Comparison of ENCODE assay signal across 9 mouse cellular contexts in genomic region chr3:88512896-88513545, GRCm38 (mm10). TPM values are rescaled to one million over a fixed set of nuclear protein-coding genes. Genes with fewer than 3 reads are reported as not detected.
DNase-seq lines count a peak whose midpoint lies in the region; ATAC-seq and TF ChIP-seq lines count a peak whose summit lies in the region.
"Had no signal": no experiment of that assay in that cellular context is flagged by ENCODE, and none has a peak within 500 bp of the region (broad histone marks: within the 10 kb centered on the region; RNA-seq: fewer than 3 reads in every experiment).

No protein-coding gene starts in this region.

- H3K27me3 ChIP-seq in lung, embryonic 14.5 days (ENCODE audit: insufficient read depth, low read length), result no peaks in the 10 kb centered on the region
- no peaks in the 10 kb centered on the region for H3K27me3 ChIP-seq in neural tube, embryonic 15.5 days (replicated peaks)

- H3K4me1 ChIP-seq in lung, embryonic 14.5 days (ENCODE audit: insufficient read depth), result peaks cover 28% of the 10 kb centered on the region
- peaks cover 41% of the 10 kb centered on the region for H3K4me1 ChIP-seq in lung, adult 2 months (ENCODE audit: control insufficient read depth, insufficient read depth, low read length)
- peaks cover 39% of the 10 kb centered on the region for H3K4me1 ChIP-seq in neural tube, embryonic 15.5 days

- H3K4me2 ChIP-seq in lung, embryonic 14.5 days, result 0 out of 2 replicates have a peak overlapping the region, but pooled peaks have one; percentile 7
- H3K4me2 ChIP-seq in neural tube, embryonic 15.5 days, result no peak overlapping the region

- no peak overlapping the region for H3K4me3 ChIP-seq in lung, embryonic 14.5 days (ENCODE audit: low read depth, low read length)
- H3K4me3 ChIP-seq in lung, adult 2 months (replicated peaks; ENCODE audit: extremely low read depth, low read depth, low read length), result no peak overlapping the region
- H3K4me3 ChIP-seq in neural tube, embryonic 15.5 days (replicated peaks), result no peak overlapping the region

- no peak for TF ChIP-seq POLR2A in lung, adult 2 months (IDR thresholded peaks at IDR 0.05; ENCODE audit: borderline replicate concordance, extremely low read depth, low read depth, low read length)
- no peak for TF ChIP-seq POLR2A in brain, embryonic 14.5 days (IDR thresholded peaks at IDR 0.05; ENCODE audit: borderline replicate concordance, extremely low read depth, insufficient read depth, insufficient read length, poor library complexity, severe bottlenecking)

- H3K36me3 ChIP-seq in lung, embryonic 14.5 days (ENCODE audit: insufficient read depth), result no peaks in the 10 kb centered on the region
- no peaks in the 10 kb centered on the region for H3K36me3 ChIP-seq in neural tube, embryonic 15.5 days

- WGBS in lung, embryonic 14.5 days, result 28% methylated on average over 15 of the region's 15 CpGs
- WGBS in lung, adult 2 months, result 15% methylated on average over 15 of the region's 15 CpGs
- WGBS in neural tube, embryonic 15.5 days, result 49% methylated on average over 15 of the region's 15 CpGs

- no peak for TF ChIP-seq CTCF in lung, embryonic 14.5 days (IDR thresholded peaks at IDR 0.05; ENCODE audit: low read depth)
- no peak for TF ChIP-seq CTCF in lung, adult 2 months (IDR thresholded peaks at IDR 0.05; ENCODE audit: insufficient read depth, low read length)
- TF ChIP-seq CTCF in brain, embryonic 14.5 days (IDR thresholded peaks at IDR 0.05; ENCODE audit: borderline replicate concordance, extremely low read depth, insufficient read depth, insufficient read length), result no peak

- H3K9ac ChIP-seq in lung, embryonic 14.5 days, result no peak overlapping the region
- no peak overlapping the region; the same call in 1 of the 2 replicates for H3K9ac ChIP-seq in neural tube, embryonic 15.5 days (replicated peaks)
- H3K9ac ChIP-seq: liver, embryonic 14.5 days had no signal

- no peak for ATAC-seq in lung, embryonic 14.5 days (ENCODE audit: insufficient read depth)
- no peak for ATAC-seq in neural tube, embryonic 15.5 days (ENCODE audit: low FRiP score)

- no peaks in the 10 kb centered on the region for H3K9me3 ChIP-seq in lung, embryonic 14.5 days (ENCODE audit: low read depth, low read length)
- no peaks in the 10 kb centered on the region for H3K9me3 ChIP-seq in neural tube, embryonic 15.5 days (replicated peaks)

- no peak for DNase-seq in lung, embryonic 14.5 days
- no peak for DNase-seq in lung, adult 2 months
- DNase-seq in brain, embryonic 14.5 days (ENCODE audit: low read depth), result peak; percentile 48
- peak; percentile 70 for DNase-seq in induced T-regulatory cell, adult 2 months (ENCODE audit: low read depth)
- DNase-seq in cerebellum, adult 11 months, result no peak
- DNase-seq in cerebellum, postnatal 4 days (ENCODE audit: low spot score in 2 of 2), result no peak
- DNase-seq: cerebellum, adult 11-12 months had no signal

- H3K27ac ChIP-seq in lung, embryonic 14.5 days (ENCODE audit: low read depth), result peak overlapping the region; percentile 31; the same call in 1 of the 2 replicates
- 0 out of 2 replicates have a peak overlapping the region, but pooled peaks have one; percentile 30 for H3K27ac ChIP-seq in neural tube, embryonic 15.5 days (replicated peaks)
- H3K27ac ChIP-seq: liver, embryonic 14.5 days had no signal

RNA-seq across cellular contexts. Expression of gene Lmna, which starts 3.3 kb away (rescaled TPM):
- 70.0 TPM in 2 replicates for polyA plus RNA-seq in lung, embryonic 14.5 days (2014; fragmentation: Nextera tagmentation; extraction: Ambion mirVana)
- polyA plus RNA-seq in lung, adult 2 months (2012; rRNA removed), result 257 and 302 TPM in 2 replicates
- 33.2 and 39.5 TPM in 2 replicates for polyA plus RNA-seq in brain, embryonic 14.5 days (2012; rRNA removed)
- polyA plus RNA-seq in neural tube, embryonic 15.5 days (2015; fragmentation: Nextera tagmentation; extraction: Ambion mirVana), result 70.3 and 78.7 TPM in 2 replicates

RNA-seq across cellular contexts. Expression of gene Mex3a, which starts 19.2 kb away (rescaled TPM):
- 25.0 and 25.4 TPM in 2 replicates for polyA plus RNA-seq in lung, embryonic 14.5 days (2014; fragmentation: Nextera tagmentation; extraction: Ambion mirVana)
- 0.53 and 0.84 TPM in 2 replicates for polyA plus RNA-seq in lung, adult 2 months (2012; rRNA removed)
- polyA plus RNA-seq in brain, embryonic 14.5 days (2012; rRNA removed), result 93.2 and 103 TPM in 2 replicates
- 18.6 and 19.2 TPM in 2 replicates for polyA plus RNA-seq in neural tube, embryonic 15.5 days (2015; fragmentation: Nextera tagmentation; extraction: Ambion mirVana)

RNA-seq across cellular contexts. Expression of gene Rab25, which starts 35.1 kb away (rescaled TPM):
- polyA plus RNA-seq in lung, embryonic 14.5 days (2014; fragmentation: Nextera tagmentation; extraction: Ambion mirVana), result 21.3 and 22.1 TPM in 2 replicates
- polyA plus RNA-seq in lung, adult 2 months (2012; rRNA removed), result 53.0 and 105 TPM in 2 replicates
- polyA plus RNA-seq in brain, embryonic 14.5 days (2012; rRNA removed), result 1.7 and 2.4 TPM in 2 replicates
- 0.29 and 4.1 TPM in 2 replicates for polyA plus RNA-seq in neural tube, embryonic 15.5 days (2015; fragmentation: Nextera tagmentation; extraction: Ambion mirVana)

RNA-seq across cellular contexts. Expression of gene Lamtor2, which starts 39.9 kb away (rescaled TPM):
- polyA plus RNA-seq in lung, embryonic 14.5 days (2014; fragmentation: Nextera tagmentation; extraction: Ambion mirVana), result 77.6 and 93.9 TPM in 2 replicates
- polyA plus RNA-seq in lung, adult 2 months (2012; rRNA removed), result 116 and 135 TPM in 2 replicates
- 121 and 122 TPM in 2 replicates for polyA plus RNA-seq in brain, embryonic 14.5 days (2012; rRNA removed)
- polyA plus RNA-seq in neural tube, embryonic 15.5 days (2015; fragmentation: Nextera tagmentation; extraction: Ambion mirVana), result 189 and 193 TPM in 2 replicates

RNA-seq across cellular contexts. Expression of gene Ubqln4, which starts 40.5 kb away (rescaled TPM):
- polyA plus RNA-seq in lung, embryonic 14.5 days (2014; fragmentation: Nextera tagmentation; extraction: Ambion mirVana), result 64.9 and 68.5 TPM in 2 replicates
- 47.0 and 52.6 TPM in 2 replicates for polyA plus RNA-seq in lung, adult 2 months (2012; rRNA removed)
- 108 and 113 TPM in 2 replicates for polyA plus RNA-seq in brain, embryonic 14.5 days (2012; rRNA removed)
- 39.2 and 40.1 TPM in 2 replicates for polyA plus RNA-seq in neural tube, embryonic 15.5 days (2015; fragmentation: Nextera tagmentation; extraction: Ambion mirVana)

Comparison
In these comparisons a context has a peak if more than half of its experiments do, and no peak if none do; other contexts are left out.
1. RNA of gene Mex3a, which starts 19.2 kb away (polyA plus RNA-seq): 93.2 to 103 TPM in brain, embryonic 14.5 days, 25.0 to 25.4 TPM in lung, embryonic 14.5 days and 18.6 to 19.2 TPM in neural tube, embryonic 15.5 days; 0.53 to 0.84 TPM in lung, adult 2 months; every median in the first group is over 10 times any median in the second.
2. DNase-seq: peak in brain, embryonic 14.5 days (single experiment) and induced T-regulatory cell, adult 2 months (single experiment); none in lung, embryonic 14.5 days (single experiment), lung, adult 2 months (single experiment), cerebellum, adult 11 months (single experiment) and cerebellum, postnatal 4 days (0 of 2).